Mouse (Mus musculus) myocyte (in vitro differentiated cells): Measurements from ENCODE around the gene Gm11172. TPM values are rescaled to one million over a fixed set of nuclear protein-coding genes. Genes with fewer than 3 reads are reported as not detected.
A peak's percentile ranks its signal among the peaks of the same experiment; 100 is the strongest.

ENCODE experiments used
- H3K27me3 ChIP-seq: one replicate; pipeline ENCODE4 v1.6.1; 2011; ENCODE audit not compliant: control insufficient read depth, insufficient read depth, insufficient read length
- H3K36me3 ChIP-seq: one replicate; pipeline ENCODE4 v1.6.1; 2011; ENCODE audit not compliant: control insufficient read depth, insufficient read depth
- H3K4me2 ChIP-seq: one replicate; pipeline ENCODE4 v1.6.1; 2011; ENCODE audit warnings: low read depth, control low read depth
- H3K4me3 ChIP-seq: one replicate; pipeline ENCODE4 v1.5.1; 2011; ENCODE audit warnings: mild to moderate bottlenecking, control low read depth, moderate library complexity
- H3K79me2 ChIP-seq: one replicate; pipeline ENCODE4 v1.6.1; 2011; ENCODE audit not compliant: control insufficient read depth, insufficient read depth
- H3ac ChIP-seq: one replicate; pipeline ENCODE4 v1.6.1; 2011; ENCODE audit not compliant: control insufficient read depth, insufficient read length
- CEBPB ChIP-seq: IDR thresholded peaks from 2 replicates; pipeline ENCODE4 v1.6.1; 2011; ENCODE audit warnings: mild to moderate bottlenecking, moderate library complexity; ENCODE audit not compliant: poor library complexity, insufficient read depth, severe bottlenecking
- E2F4 ChIP-seq: IDR thresholded peaks from one replicate; pipeline ENCODE4 v1.6.1; 2011; ENCODE audit warnings: mild to moderate bottlenecking, control low read depth, moderate library complexity; ENCODE audit not compliant: insufficient read depth
- MAX ChIP-seq: IDR thresholded peaks from one replicate; pipeline ENCODE4 v1.6.1; 2011; ENCODE audit warnings: low read depth, mild to moderate bottlenecking, control low read depth
- MYOD1 ChIP-seq, 3 experiments: IDR thresholded peaks; one replicate each; pipeline ENCODE4 v1.6.1; 2011; ENCODE audit warnings: control low read depth in 2 of 3, low read depth in 2 of 3, mild to moderate bottlenecking in 2 of 3, moderate library complexity in 1 of 3; ENCODE audit not compliant: insufficient read length in 2 of 3, control insufficient read depth in 1 of 3
- MYOG ChIP-seq, 3 experiments: IDR thresholded peaks; one replicate each; pipeline ENCODE4 v1.6.1; 2011; ENCODE audit warnings: control low read depth in 2 of 3, low read depth in 2 of 3, mild to moderate bottlenecking in 2 of 3; ENCODE audit not compliant: insufficient read length in 2 of 3, control insufficient read depth in 1 of 3, insufficient read depth in 1 of 3
- POLR2A ChIP-seq: IDR thresholded peaks from one replicate; pipeline ENCODE4 v1.6.1; 2011; ENCODE audit warnings: low read depth, mild to moderate bottlenecking, control low read depth, moderate library complexity; ENCODE audit not compliant: insufficient read length
- POLR2AphosphoS2 ChIP-seq: IDR thresholded peaks from one replicate; pipeline ENCODE4 v1.6.1; 2011; ENCODE audit warnings: low read depth, control low read depth; ENCODE audit not compliant: insufficient read length
- REST ChIP-seq: IDR thresholded peaks from one replicate; pipeline ENCODE4 v1.6.1; 2011; ENCODE audit warnings: mild to moderate bottlenecking, control low read depth, moderate library complexity; ENCODE audit not compliant: insufficient read depth, insufficient read length
- SRF ChIP-seq: IDR thresholded peaks from one replicate; pipeline ENCODE4 v1.6.1; 2011; ENCODE audit warnings: low read depth; ENCODE audit not compliant: control insufficient read depth, insufficient read length
- TCF12 ChIP-seq: IDR thresholded peaks from one replicate; pipeline ENCODE4 v1.6.1; 2011; ENCODE audit warnings: mild to moderate bottlenecking, control low read depth; ENCODE audit not compliant: poor library complexity, insufficient read depth, severe bottlenecking
- TCF3 ChIP-seq: IDR thresholded peaks from one replicate; pipeline ENCODE4 v1.6.1; 2011; ENCODE audit warnings: low read depth, control low read depth; ENCODE audit not compliant: insufficient read length
- USF1 ChIP-seq: IDR thresholded peaks from one replicate; pipeline ENCODE4 v1.6.1; 2011; ENCODE audit warnings: low read depth, mild to moderate bottlenecking, control low read depth, moderate library complexity
- polyA plus RNA-seq: library from polyadenylated mRNA; unstranded; fragments of >200 nt; fragmentation: generic; extraction: Trizol; gene quantifications from one replicate; pipeline ENCODE4 v1.2.1, GENCODE M21; 2012; ENCODE audit warnings: missing spikeins

Gene Gm11172
- polyA plus RNA-seq, 1 experiment = not detected

- TF ChIP-seq MYOG (IDR thresholded peaks at IDR 0.05; ENCODE audit: control insufficient read depth in 1 of 3, insufficient read depth in 1 of 3, insufficient read length in 2 of 3, low read depth in 2 of 3) = no peak
- no peak for TF ChIP-seq MYOD1 (IDR thresholded peaks at IDR 0.05; ENCODE audit: control insufficient read depth in 1 of 3, insufficient read length in 2 of 3, low read depth in 2 of 3)
- no peak for TF ChIP-seq TCF3
- no peak for TF ChIP-seq CEBPB
- TF ChIP-seq REST = no peak
- no peak for TF ChIP-seq TCF12
- TF ChIP-seq E2F4 = no peak
- no peak for TF ChIP-seq SRF
- no peak for TF ChIP-seq POLR2AphosphoS2
- no peak for TF ChIP-seq USF1
- no peak for TF ChIP-seq MAX
- no peak for TF ChIP-seq POLR2A
- no peak overlapping the region for H3ac ChIP-seq
- peak overlapping the region; percentile 79 for H3K4me2 ChIP-seq
- H3K4me3 ChIP-seq = peak overlapping the region; percentile 64
- H3K79me2 ChIP-seq = peaks cover 5% of the 10 kb centered on the region
- no peaks in the 10 kb centered on the region for H3K27me3 ChIP-seq
- H3K36me3 ChIP-seq = no peaks in the 10 kb centered on the region
Observed at GRCm38 (mm10) chr16:10782377-10783151, 30.2 kb upstream of the Gm11172 start.

DNA sequence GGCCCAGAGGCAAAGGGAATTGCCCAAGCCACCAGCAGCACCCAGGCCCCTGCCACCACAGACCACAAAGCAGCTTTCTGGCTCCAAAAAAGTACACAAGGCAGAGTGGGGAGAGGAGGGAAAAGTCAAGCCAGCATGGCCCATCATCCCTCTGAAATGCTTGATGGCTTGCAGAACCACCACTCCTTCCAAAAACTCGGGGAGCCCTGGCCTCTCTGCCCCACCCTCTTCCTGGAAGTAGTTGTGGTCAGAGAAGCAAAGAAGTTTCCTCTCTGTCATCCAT, 29.6 kb upstream of the Gm11172 start:
- Histone ChIP-seq H3K36me3 (no peaks in the 10 kb centered on the region), H3K4me3 (peak overlapping the region; percentile 64), H3ac (no peak overlapping the region), H3K27me3 (no peaks in the 10 kb centered on the region), H3K4me2 (peak overlapping the region; percentile 79), H3K79me2 (peaks cover 5% of the 10 kb centered on the region)
- no peak for TF ChIP-seq POLR2A
- TF ChIP-seq USF1 = no peak
- TF ChIP-seq CEBPB = no peak
- TF ChIP-seq MYOG (IDR thresholded peaks at IDR 0.05; ENCODE audit: control insufficient read depth in 1 of 3, insufficient read depth in 1 of 3, insufficient read length in 2 of 3, low read depth in 2 of 3) = no peak
- TF ChIP-seq TCF12 = no peak
- TF ChIP-seq MAX = no peak
- TF ChIP-seq REST = no peak
- no peak for TF ChIP-seq POLR2AphosphoS2
- no peak for TF ChIP-seq TCF3
- no peak for TF ChIP-seq E2F4
- no peak for TF ChIP-seq SRF

DNA sequence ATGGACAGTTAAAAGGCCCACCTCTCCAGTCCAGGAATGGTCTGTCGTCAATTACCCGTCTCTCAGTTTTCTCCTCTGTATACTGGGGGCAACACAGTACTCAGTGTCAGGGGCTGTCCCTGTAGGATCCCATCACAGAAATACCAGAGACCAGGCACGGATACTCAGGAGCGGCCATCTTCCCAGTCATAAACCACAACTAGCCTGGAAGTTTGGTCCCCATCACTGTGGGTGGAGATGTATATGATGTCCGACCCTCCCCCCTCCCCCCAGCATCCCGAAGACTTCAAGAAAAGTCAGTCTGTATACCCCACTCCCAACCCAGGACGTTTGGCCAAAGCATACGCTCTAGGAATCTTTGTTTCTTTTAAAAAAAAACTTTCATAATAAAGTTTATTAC, 29.3 kb upstream of the Gm11172 start:
- Histone ChIP-seq H3K4me2 (peak overlapping the region; percentile 79), H3K36me3 (no peaks in the 10 kb centered on the region), H3ac (no peak overlapping the region), H3K4me3 (peak overlapping the region; percentile 64), H3K27me3 (no peaks in the 10 kb centered on the region), H3K79me2 (peaks cover 5% of the 10 kb centered on the region)
- no peak for TF ChIP-seq MYOG (IDR thresholded peaks at IDR 0.05; ENCODE audit: control insufficient read depth in 1 of 3, insufficient read depth in 1 of 3, insufficient read length in 2 of 3, low read depth in 2 of 3)
- no peak for TF ChIP-seq SRF
- no peak for TF ChIP-seq TCF12
- TF ChIP-seq CEBPB = no peak
- no peak for TF ChIP-seq MYOD1 (IDR thresholded peaks at IDR 0.05; ENCODE audit: control insufficient read depth in 1 of 3, insufficient read length in 2 of 3, low read depth in 2 of 3)
- no peak for TF ChIP-seq USF1
- TF ChIP-seq POLR2A = no peak
- TF ChIP-seq E2F4 = no peak
- no peak for TF ChIP-seq MAX

DNA sequence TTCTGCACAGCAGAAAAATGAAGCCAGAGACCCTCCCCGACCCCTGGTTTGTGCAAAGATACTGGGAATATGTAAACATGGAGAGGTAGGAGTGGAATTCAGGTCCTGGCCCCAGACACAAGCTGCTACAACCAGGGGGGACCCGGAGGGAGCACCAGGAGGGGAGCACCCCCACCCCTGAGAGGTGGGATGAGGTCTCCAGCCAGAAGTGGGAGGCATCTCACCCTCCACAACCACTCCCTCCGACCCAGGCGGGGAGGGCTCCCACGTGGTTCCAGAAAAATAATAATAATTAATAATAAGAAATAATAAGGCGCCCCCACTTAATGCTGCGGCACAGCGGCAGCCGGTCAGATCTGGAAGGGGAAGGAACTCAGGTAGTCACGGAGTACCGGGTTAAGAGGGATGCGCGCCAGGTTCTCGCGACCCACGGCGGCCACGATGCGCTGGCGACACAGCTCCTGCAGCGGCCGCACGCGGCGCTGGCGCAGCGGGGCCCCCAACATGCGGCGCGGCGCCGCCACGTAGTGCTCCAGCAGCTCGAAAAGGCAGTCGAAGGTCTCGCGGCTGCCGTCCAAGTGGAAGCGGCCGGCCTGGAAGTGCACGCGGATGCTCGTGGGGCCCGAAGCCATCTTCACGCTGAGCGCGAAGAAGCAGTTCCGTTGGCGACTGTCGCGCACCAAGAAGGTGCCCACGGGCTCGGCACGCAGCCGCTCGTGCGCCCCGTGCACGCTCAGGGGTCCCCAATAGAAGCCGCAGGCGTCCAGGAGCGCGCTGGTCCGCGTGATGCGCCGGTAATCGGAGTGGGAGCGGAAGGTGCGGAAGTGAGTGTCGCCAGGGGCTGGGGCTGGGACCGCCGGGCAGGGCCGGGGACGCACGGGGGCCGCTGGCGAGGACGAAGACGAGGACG, 28.6 kb upstream of the Gm11172 start:
- Histone ChIP-seq H3K27me3 (no peaks in the 10 kb centered on the region), H3K4me3 (peak overlapping the region; percentile 64), H3ac (peak overlapping the region; percentile 57), H3K4me2 (peak overlapping the region; percentile 79), H3K36me3 (no peaks in the 10 kb centered on the region), H3K79me2 (peaks cover 5% of the 10 kb centered on the region)
- no peak for TF ChIP-seq MYOG (IDR thresholded peaks at IDR 0.05; ENCODE audit: control insufficient read depth in 1 of 3, insufficient read depth in 1 of 3, insufficient read length in 2 of 3, low read depth in 2 of 3)
- no peak for TF ChIP-seq E2F4
- TF ChIP-seq MAX = no peak
- TF ChIP-seq MYOD1 (IDR thresholded peaks at IDR 0.05; ENCODE audit: control insufficient read depth in 1 of 3, insufficient read length in 2 of 3, low read depth in 2 of 3) = no peak
- no peak for TF ChIP-seq CEBPB
- no peak for TF ChIP-seq SRF
- no peak for TF ChIP-seq POLR2AphosphoS2
